15 mouse cellular contexts compared by ENCODE assay signal in genomic region chr17:25430534-25430933, GRCm38 (mm10). TPM values are rescaled to one million over a fixed set of nuclear protein-coding genes. Genes with fewer than 3 reads are reported as not detected.
DNase-seq lines count a peak whose midpoint lies in the region; ATAC-seq and TF ChIP-seq lines count a peak whose summit lies in the region.
"Had no signal": no experiment of that assay in that cellular context is flagged by ENCODE, and none has a peak within 500 bp of the region (broad histone marks: within the 10 kb centered on the region; RNA-seq: fewer than 3 reads in every experiment).

No protein-coding gene starts in this region.

- H3K79me2 ChIP-seq in heart, adult 2 months (replicated peaks; ENCODE audit: control insufficient read depth, insufficient read depth, low read length) = no peaks in the 10 kb centered on the region

- TF ChIP-seq EP300 in heart, adult 2 months (IDR thresholded peaks at IDR 0.05; ENCODE audit: insufficient read depth, low read depth, low read length) = no peak

- ATAC-seq in heart, embryonic 12.5 days (ENCODE audit: insufficient number of reproducible peaks, low FRiP score) = no peak
- ATAC-seq in forebrain, embryonic 16.5 days = no peak
- no peak for ATAC-seq in limb, embryonic 15.5 days (ENCODE audit: insufficient number of reproducible peaks, low FRiP score, low TSS enrichment, low read depth)
- ATAC-seq in liver, embryonic 11.5 days (replicated peaks; ENCODE audit: low FRiP score) = no peak

- H3K27me3 ChIP-seq in heart, embryonic 12.5 days (replicated peaks) = 0 out of 2 replicates have a peak, but pooled peaks cover 6% of the 10 kb centered on the region
- peaks cover 6% of the 10 kb centered on the region for H3K27me3 ChIP-seq in heart, adult 2 months (ENCODE audit: control insufficient read depth, insufficient read depth, low read length)
- H3K27me3 ChIP-seq in forebrain, embryonic 16.5 days (replicated peaks; ENCODE audit: control insufficient read depth, insufficient read depth, low read length) = peaks cover 8% of the 10 kb centered on the region; the same call in 1 of the 2 replicates
- peaks cover 10% of the 10 kb centered on the region; the same call in 1 of the 2 replicates for H3K27me3 ChIP-seq in limb, embryonic 15.5 days
- peaks cover 58% of the 10 kb centered on the region for H3K27me3 ChIP-seq in liver, embryonic 11.5 days (replicated peaks; ENCODE audit: control insufficient read depth, insufficient read depth, low read length)

- no peak for TF ChIP-seq POLR2A in heart, adult 2 months (IDR thresholded peaks at IDR 0.05; ENCODE audit: insufficient read depth, low read depth, low read length)

- peak overlapping the region; percentile 81; the same call in 1 of the 2 replicates for H3K4me3 ChIP-seq in heart, embryonic 12.5 days
- no peak overlapping the region for H3K4me3 ChIP-seq in heart, adult 2 months
- H3K4me3 ChIP-seq in forebrain, embryonic 16.5 days (replicated peaks; ENCODE audit: low read length) = no peak overlapping the region
- no peak overlapping the region for H3K4me3 ChIP-seq in limb, embryonic 15.5 days
- no peak overlapping the region for H3K4me3 ChIP-seq in liver, embryonic 11.5 days (ENCODE audit: low read depth, low read length)
- H3K4me3 ChIP-seq: liver, embryonic 15.5 days had no signal

- H3K27ac ChIP-seq in heart, embryonic 12.5 days (ENCODE audit: poor library complexity, severe bottlenecking) = peak overlapping the region; percentile 58
- H3K27ac ChIP-seq in heart, adult 2 months = no peak overlapping the region
- H3K27ac ChIP-seq in forebrain, embryonic 16.5 days (ENCODE audit: low read length) = no peak overlapping the region
- H3K27ac ChIP-seq in limb, embryonic 15.5 days = 0 out of 2 replicates have a peak overlapping the region, but pooled peaks have one; percentile 43
- no peak overlapping the region for H3K27ac ChIP-seq in liver, embryonic 11.5 days (ENCODE audit: low read depth, low read length)
- H3K27ac ChIP-seq: liver, embryonic 15.5 days; stomach, embryonic 15.5 days had no signal

- intact Hi-C loops in heart, adult 2 months (cut with DNase I) = loop anchor here (5.0 kb wide), 1 partner anchor 33 kb away; no protein-coding TSS in a partner anchor

- H3K36me3 ChIP-seq in heart, embryonic 12.5 days = peaks cover 6% of the 10 kb centered on the region; the same call in 1 of the 2 replicates
- no peaks in the 10 kb centered on the region for H3K36me3 ChIP-seq in heart, adult 2 months (ENCODE audit: control insufficient read depth, insufficient read depth, low read length)
- no peaks in the 10 kb centered on the region for H3K36me3 ChIP-seq in forebrain, embryonic 16.5 days (ENCODE audit: control insufficient read depth, insufficient read depth)
- no peaks in the 10 kb centered on the region for H3K36me3 ChIP-seq in limb, embryonic 15.5 days
- no peaks in the 10 kb centered on the region for H3K36me3 ChIP-seq in liver, embryonic 11.5 days (ENCODE audit: control insufficient read depth, insufficient read depth, low read length)
- H3K36me3 ChIP-seq: liver, embryonic 15.5 days; stomach, embryonic 15.5 days had no signal

- TF ChIP-seq CTCF in heart, adult 2 months (IDR thresholded peaks at IDR 0.05) = no peak

- no peak for DNase-seq in heart, adult 2 months
- peak; percentile 35 for DNase-seq in A20 (ENCODE audit: low read depth, low spot score)
- no peak for DNase-seq in spleen, adult 12 weeks (ENCODE audit: low spot score)
- no peak for DNase-seq in cerebellum, adult 11 months
- no peak for DNase-seq in liver, embryonic 11.5 days (ENCODE audit: low spot score)
- DNase-seq: adrenal gland, postnatal 25 days; cerebellum, adult 8-10 months; gastrocnemius, postnatal 36 days; right cerebral cortex, adult 18-20 months had no signal

- H3K9ac ChIP-seq in heart, embryonic 12.5 days = peak overlapping the region; percentile 40
- no peak overlapping the region for H3K9ac ChIP-seq in heart, adult 2 months (ENCODE audit: low read depth, low read length)
- no peak overlapping the region for H3K9ac ChIP-seq in forebrain, embryonic 16.5 days (replicated peaks; ENCODE audit: low read depth, low read length)
- no peak overlapping the region for H3K9ac ChIP-seq in limb, embryonic 15.5 days
- no peak overlapping the region for H3K9ac ChIP-seq in liver, embryonic 11.5 days (ENCODE audit: low read depth, low read length)
- H3K9ac ChIP-seq: liver, embryonic 15.5 days; stomach, embryonic 15.5 days had no signal

- peak overlapping the region; percentile 77 for H3K4me2 ChIP-seq in heart, embryonic 12.5 days
- peak overlapping the region; percentile 5; the same call in 1 of the 2 replicates for H3K4me2 ChIP-seq in forebrain, embryonic 16.5 days (ENCODE audit: low read length)
- no peak overlapping the region for H3K4me2 ChIP-seq in limb, embryonic 15.5 days
- no peak overlapping the region for H3K4me2 ChIP-seq in liver, embryonic 11.5 days
- H3K4me2 ChIP-seq: liver, embryonic 15.5 days had no signal

- peaks cover 88% of the 10 kb centered on the region for H3K4me1 ChIP-seq in heart, embryonic 12.5 days (replicated peaks)
- peaks cover 1% of the 10 kb centered on the region; the same call in 1 of the 2 replicates for H3K4me1 ChIP-seq in heart, adult 2 months (ENCODE audit: control insufficient read depth, insufficient read depth, low read length)
- H3K4me1 ChIP-seq in forebrain, embryonic 16.5 days (replicated peaks; ENCODE audit: control insufficient read depth, insufficient read depth, low read length) = peaks cover 32% of the 10 kb centered on the region
- H3K4me1 ChIP-seq in limb, embryonic 15.5 days = peaks cover 78% of the 10 kb centered on the region
- peaks cover 9% of the 10 kb centered on the region; the same call in 1 of the 2 replicates for H3K4me1 ChIP-seq in liver, embryonic 11.5 days (replicated peaks; ENCODE audit: control insufficient read depth, insufficient read depth, low read length)

- WGBS in heart, embryonic 12.5 days = 34% methylated on average over 8 of the region's 8 CpGs
- 65% methylated on average over 8 of the region's 8 CpGs for WGBS in heart, adult 2 months
- 69% methylated on average over 8 of the region's 8 CpGs for WGBS in forebrain, embryonic 16.5 days
- WGBS in limb, embryonic 15.5 days = 29% methylated on average over 8 of the region's 8 CpGs
- WGBS in liver, embryonic 11.5 days = 52% methylated on average over 8 of the region's 8 CpGs

- H3K9me3 ChIP-seq in heart, embryonic 12.5 days (replicated peaks) = no peaks in the 10 kb centered on the region
- no peaks in the 10 kb centered on the region for H3K9me3 ChIP-seq in forebrain, embryonic 16.5 days (ENCODE audit: control insufficient read depth, low read length)
- no peaks in the 10 kb centered on the region for H3K9me3 ChIP-seq in limb, embryonic 15.5 days
- H3K9me3 ChIP-seq in liver, embryonic 11.5 days (ENCODE audit: control insufficient read depth, low read length) = no peaks in the 10 kb centered on the region
- H3K9me3 ChIP-seq: liver, embryonic 15.5 days; stomach, embryonic 15.5 days had no signal

RNA-seq across cellular contexts. Expression of gene Cacna1h, which starts 3.0 kb away (rescaled TPM):
- polyA plus RNA-seq in heart, embryonic 12.5 days (2016; fragmentation: Nextera tagmentation; extraction: Ambion mirVana) = 13.5 and 16.3 TPM in 2 replicates
- 1 to 10 TPM; 4.5 to 5.5 TPM for total RNA-seq in heart, adult 2 months (2021)
- polyA plus RNA-seq in heart, adult 2 months (2012; rRNA removed) = 20.4 and 23.2 TPM in 2 replicates
- polyA plus RNA-seq in forebrain, embryonic 16.5 days (2015; fragmentation: Nextera tagmentation; extraction: Ambion mirVana) = 12.4 and 14.7 TPM in 2 replicates
- 3.8 and 4.8 TPM in 2 replicates for polyA plus RNA-seq in limb, embryonic 15.5 days (2015; fragmentation: Nextera tagmentation; extraction: Ambion mirVana)
- polyA plus RNA-seq in liver, embryonic 11.5 days (2014; fragmentation: Nextera tagmentation; extraction: Ambion mirVana) = 2.6 and 3.2 TPM in 2 replicates

RNA-seq across cellular contexts. Expression of gene Tekt4, which starts 23.9 kb away (rescaled TPM):
- 0.45 and 0.54 TPM in 2 replicates for polyA plus RNA-seq in heart, embryonic 12.5 days (2016; fragmentation: Nextera tagmentation; extraction: Ambion mirVana)
- total RNA-seq in heart, adult 2 months (2021) = not detected
- 0.61 and 1.2 TPM in 2 replicates for polyA plus RNA-seq in heart, adult 2 months (2012; rRNA removed)
- polyA plus RNA-seq in forebrain, embryonic 16.5 days (2015; fragmentation: Nextera tagmentation; extraction: Ambion mirVana) = 0.80 and 0.88 TPM in 2 replicates
- polyA plus RNA-seq in limb, embryonic 15.5 days (2015; fragmentation: Nextera tagmentation; extraction: Ambion mirVana) = not detected in 2 replicates
- not detected in 2 replicates for polyA plus RNA-seq in liver, embryonic 11.5 days (2014; fragmentation: Nextera tagmentation; extraction: Ambion mirVana)
- total RNA-seq: adrenal gland, postnatal 25 days; gastrocnemius, postnatal 36 days had no signal
- polyA plus RNA-seq: kidney, embryonic 16.5 days; liver, embryonic 15.5 days had no signal

Comparison
In these comparisons a context has a peak if more than half of its experiments do, and no peak if none do; other contexts are left out.
1. H3K27ac ChIP-seq: peak in heart, embryonic 12.5 days (single experiment) and limb, embryonic 15.5 days (single experiment); none in heart, adult 2 months (single experiment), forebrain, embryonic 16.5 days (single experiment) and liver, embryonic 11.5 days (single experiment).
2. H3K4me2 ChIP-seq: peak in heart, embryonic 12.5 days (single experiment) and forebrain, embryonic 16.5 days (single experiment); none in limb, embryonic 15.5 days (single experiment) and liver, embryonic 11.5 days (single experiment).